Mouse (Mus musculus): Measurements from ENCODE around the gene Degs1. TPM values are rescaled to one million over a fixed set of nuclear protein-coding genes. Genes with fewer than 3 reads are reported as not detected.

Degs1 gene
- polyA plus RNA-seq, 1 experiment from 2014 or later = 51.0 TPM

DNA sequence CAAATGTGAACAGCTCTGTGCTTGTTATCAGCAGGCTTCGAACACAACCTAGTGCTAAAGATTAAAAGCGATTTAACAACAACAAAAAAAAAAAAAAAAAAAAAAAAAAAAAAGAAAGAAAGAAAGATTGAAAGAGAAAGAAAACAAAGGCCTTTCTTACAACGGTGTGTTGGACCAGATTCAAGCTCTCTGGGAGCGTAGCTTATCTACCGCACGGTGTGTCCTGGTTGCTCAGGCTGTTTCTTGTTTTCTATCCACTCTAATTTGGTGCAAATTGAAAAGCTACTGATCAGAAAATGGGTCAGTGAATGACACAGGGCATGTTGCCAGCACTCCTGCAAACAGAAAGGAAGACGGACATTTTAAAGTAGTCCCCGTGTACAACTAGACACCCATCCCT is 33.3 kb downstream of the Degs1 start:
- no peak for ATAC-seq
- Histone ChIP-seq H3K9ac (replicated peaks) (no peak overlapping the region), H3K27me3 (peaks cover 16% of the 10 kb centered on the region), H3K9me3 (no peaks in the 10 kb centered on the region), H3K4me1 (replicated peaks) (no peaks in the 10 kb centered on the region; the same call in 1 of the 2 replicates), H3K4me3 (replicated peaks) (no peak overlapping the region), H3K4me2 (replicated peaks) (no peak overlapping the region), H3K36me3 (no peaks in the 10 kb centered on the region), H3K27ac (no peak overlapping the region)
- 53% methylated on average over 8 of the region's 8 CpGs for WGBS

- ATAC-seq = no peak
- Histone ChIP-seq H3K4me3 (replicated peaks) (no peak overlapping the region), H3K4me2 (replicated peaks) (no peak overlapping the region), H3K27ac (no peak overlapping the region), H3K9me3 (no peaks in the 10 kb centered on the region), H3K9ac (replicated peaks) (no peak overlapping the region), H3K27me3 (peaks cover 3% of the 10 kb centered on the region; the same call in 1 of the 2 replicates), H3K36me3 (no peaks in the 10 kb centered on the region), H3K4me1 (replicated peaks) (no peaks in the 10 kb centered on the region)
- 96% methylated on average over 5 of the region's 5 CpGs for WGBS
Measured at GRCm38 (mm10) chr1:182245003-182245402, 37.6 kb downstream of the Degs1 start.

DNA sequence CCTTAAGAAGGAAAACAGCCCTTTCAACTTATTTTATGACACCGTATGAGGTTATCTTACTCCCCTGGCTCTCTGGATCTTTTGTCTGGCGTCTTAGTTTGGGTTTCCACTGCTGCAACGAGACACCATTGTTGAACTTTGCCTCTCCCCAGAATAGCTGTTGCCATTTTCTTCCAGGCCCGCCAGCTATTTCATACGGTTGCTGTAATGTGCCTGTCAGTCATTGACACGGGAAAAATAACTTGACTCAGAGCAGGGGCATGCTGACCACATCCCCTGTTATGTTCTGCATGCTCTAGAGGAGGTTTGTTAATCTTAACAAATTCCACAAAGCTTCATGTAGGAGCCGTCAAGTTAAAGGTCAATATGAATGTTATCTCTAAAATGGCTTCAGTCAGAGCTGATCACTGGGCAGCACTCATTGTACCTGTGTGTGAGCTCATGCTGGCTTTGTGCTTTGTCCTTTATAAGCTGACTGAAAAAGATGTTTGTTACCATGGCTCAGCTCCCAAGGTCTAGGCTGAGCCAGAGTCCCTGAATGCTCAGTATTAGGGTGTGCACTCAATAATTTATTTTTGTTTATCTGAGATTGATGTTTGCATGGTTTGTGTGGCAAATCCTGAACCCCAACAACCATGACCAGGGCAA is 44.4 kb downstream of the Degs1 start:
- no peak for ATAC-seq
- no peaks in the 10 kb centered on the region for H3K9me3 ChIP-seq
- H3K4me3 ChIP-seq (replicated peaks) = no peak overlapping the region
- 74% methylated on average over 7 of the region's 7 CpGs for WGBS
- no peak overlapping the region for H3K4me2 ChIP-seq (replicated peaks)
- no peaks in the 10 kb centered on the region for H3K4me1 ChIP-seq (replicated peaks)
- no peak overlapping the region for H3K27ac ChIP-seq
- no peak overlapping the region for H3K9ac ChIP-seq (replicated peaks)
- H3K36me3 ChIP-seq = no peaks in the 10 kb centered on the region
- H3K27me3 ChIP-seq = no peaks in the 10 kb centered on the region

GRCm38 (mm10) chr1:182237386-182237785 is 45.2 kb downstream of the Degs1 start:
- Histone ChIP-seq H3K27me3 (no peaks in the 10 kb centered on the region), H3K4me1 (replicated peaks) (no peaks in the 10 kb centered on the region), H3K36me3 (no peaks in the 10 kb centered on the region), H3K4me3 (replicated peaks) (no peak overlapping the region), H3K4me2 (replicated peaks) (no peak overlapping the region), H3K9ac (replicated peaks) (no peak overlapping the region), H3K27ac (no peak overlapping the region), H3K9me3 (no peaks in the 10 kb centered on the region)
- 100% methylated on average over 1 of the region's 1 CpGs for WGBS
- no peak for ATAC-seq

GRCm38 (mm10) chr1:182235174-182235573 is 47.4 kb downstream of the Degs1 start:
- H3K9me3 ChIP-seq = no peaks in the 10 kb centered on the region
- H3K4me2 ChIP-seq (replicated peaks) = no peak overlapping the region
- H3K9ac ChIP-seq (replicated peaks) = no peak overlapping the region
- H3K4me3 ChIP-seq (replicated peaks) = no peak overlapping the region
- H3K36me3 ChIP-seq = no peaks in the 10 kb centered on the region
- WGBS = 90% methylated on average over 4 of the region's 4 CpGs
- no peak for ATAC-seq
- no peaks in the 10 kb centered on the region for H3K4me1 ChIP-seq (replicated peaks)
- no peaks in the 10 kb centered on the region for H3K27me3 ChIP-seq
- no peak overlapping the region for H3K27ac ChIP-seq

DNA sequence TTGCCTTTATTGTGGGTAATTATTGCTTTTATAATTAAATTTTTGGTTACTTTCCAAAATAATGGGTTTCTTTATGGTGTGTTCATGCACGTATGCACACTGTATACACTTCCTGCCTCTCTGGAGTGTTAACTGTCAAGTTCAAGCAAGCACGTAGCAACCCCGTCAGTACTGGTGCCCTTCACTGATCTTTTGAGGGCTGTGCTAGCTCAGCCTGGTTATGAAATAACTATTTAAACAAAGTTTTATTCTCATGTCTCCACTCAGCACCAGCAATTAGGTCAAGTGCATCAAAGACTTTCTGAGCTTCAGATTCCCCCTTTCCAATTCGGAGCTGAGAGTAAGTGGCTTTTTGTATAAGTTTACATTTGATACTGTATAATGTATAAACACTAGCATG is 53.2 kb downstream of the Degs1 start:
- Histone ChIP-seq H3K4me2 (replicated peaks) (no peak overlapping the region), H3K4me3 (replicated peaks) (no peak overlapping the region), H3K36me3 (no peaks in the 10 kb centered on the region), H3K27me3 (no peaks in the 10 kb centered on the region), H3K4me1 (replicated peaks) (no peaks in the 10 kb centered on the region), H3K9ac (replicated peaks) (no peak overlapping the region), H3K27ac (no peak overlapping the region), H3K9me3 (no peaks in the 10 kb centered on the region)
- ATAC-seq = no peak
- WGBS = 96% methylated on average over 4 of the region's 4 CpGs

DNA sequence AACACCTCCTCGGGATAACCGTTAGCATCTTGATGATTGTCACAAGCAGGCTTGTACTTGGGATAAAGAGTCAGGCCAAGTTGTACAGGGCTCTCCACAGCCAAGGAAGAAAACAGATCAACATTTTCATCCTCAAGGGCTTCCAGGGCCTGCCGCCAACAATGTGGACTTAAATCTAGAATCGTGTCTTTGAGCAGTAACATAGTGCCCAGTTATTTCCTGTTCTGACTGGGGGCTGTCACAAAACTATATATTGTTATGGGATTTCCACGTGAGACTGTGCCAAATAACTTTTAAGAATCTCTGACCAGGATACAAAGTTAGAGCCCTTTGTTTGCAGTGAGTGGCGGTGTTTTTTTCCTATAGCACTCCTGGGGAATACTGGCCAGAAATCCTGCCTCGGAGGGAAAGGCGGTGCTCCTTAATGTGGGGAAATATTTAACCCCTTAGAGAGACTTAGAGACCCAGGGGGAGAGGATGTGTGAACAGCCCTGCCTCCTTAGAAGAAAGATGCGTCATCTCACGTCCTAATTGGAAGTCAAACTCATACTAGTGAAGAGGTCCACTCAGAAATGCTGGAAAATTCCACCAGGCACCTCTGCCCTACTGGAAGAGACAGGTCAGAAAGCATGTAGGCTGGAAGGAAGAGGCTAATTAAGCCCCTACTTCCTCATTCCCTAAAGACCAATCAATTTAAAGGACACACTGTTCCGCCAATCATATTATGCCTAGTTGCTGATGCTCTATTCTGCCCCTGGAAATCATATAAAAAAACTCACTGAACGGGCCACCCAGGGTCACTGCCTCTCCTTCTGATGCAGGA is 55.3 kb downstream of the Degs1 start:
- H3K4me2 ChIP-seq (replicated peaks) = no peak overlapping the region
- WGBS = 65% methylated on average over 12 of the region's 12 CpGs
- H3K9ac ChIP-seq (replicated peaks) = no peak overlapping the region
- H3K9me3 ChIP-seq = no peaks in the 10 kb centered on the region
- H3K4me3 ChIP-seq (replicated peaks) = no peak overlapping the region
- H3K27ac ChIP-seq = no peak overlapping the region
- H3K4me1 ChIP-seq (replicated peaks) = no peaks in the 10 kb centered on the region
- no peaks in the 10 kb centered on the region for H3K36me3 ChIP-seq
- ATAC-seq = no peak
- H3K27me3 ChIP-seq = no peaks in the 10 kb centered on the region

DNA sequence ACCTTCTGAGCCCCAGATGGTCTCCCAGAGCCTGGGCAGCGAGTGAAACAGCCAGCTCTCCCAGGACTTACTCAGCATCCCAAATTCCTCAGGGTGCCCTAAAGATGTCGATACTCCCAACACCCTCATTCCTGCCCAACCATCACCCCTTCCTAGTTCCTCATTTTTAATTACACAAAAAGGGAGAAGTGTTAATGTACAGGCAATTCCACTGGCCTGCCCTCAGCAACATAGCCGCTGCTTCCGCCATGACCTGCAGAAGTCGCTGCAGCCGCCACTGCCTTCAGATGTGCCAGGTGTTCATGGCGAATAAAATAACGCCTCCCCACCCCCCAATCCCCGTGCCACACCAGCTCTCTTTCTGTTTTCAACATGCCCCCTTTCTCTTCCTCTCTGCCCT is 56.3 kb downstream of the Degs1 start:
- Histone ChIP-seq H3K4me2 (replicated peaks) (no peak overlapping the region), H3K36me3 (no peaks in the 10 kb centered on the region), H3K9me3 (no peaks in the 10 kb centered on the region), H3K9ac (replicated peaks) (no peak overlapping the region), H3K4me3 (replicated peaks) (no peak overlapping the region), H3K27me3 (no peaks in the 10 kb centered on the region), H3K4me1 (replicated peaks) (no peaks in the 10 kb centered on the region), H3K27ac (no peak overlapping the region)
- WGBS = 95% methylated on average over 9 of the region's 9 CpGs
- ATAC-seq = no peak

Other genes with a start within 250 kb of the Degs1 start
- gene Srp9, start 158.1 kb downstream of the Degs1 start, polyA plus RNA-seq (2015; fragmentation: Nextera tagmentation; extraction: Ambion mirVana) = 135 and 142 TPM in 2 replicates
- not detected in 2 replicates for gene Vmn1r1, start 118.3 kb downstream of the Degs1 start, polyA plus RNA-seq (2015; fragmentation: Nextera tagmentation; extraction: Ambion mirVana)
- 27.3 and 29.8 TPM in 2 replicates for gene Fbxo28, start 58.8 kb upstream of the Degs1 start, polyA plus RNA-seq (2015; fragmentation: Nextera tagmentation; extraction: Ambion mirVana)
- gene Trp53bp2, start 126.4 kb upstream of the Degs1 start, polyA plus RNA-seq (2015; fragmentation: Nextera tagmentation; extraction: Ambion mirVana) = 24.0 and 25.7 TPM in 2 replicates
- gene Capn2, start 234.8 kb upstream of the Degs1 start, polyA plus RNA-seq (2015; fragmentation: Nextera tagmentation; extraction: Ambion mirVana) = 75.3 and 80.9 TPM in 2 replicates

Measured in midbrain, embryonic 13.5 days (tissue).